ENCODE assay signal across 12 mouse cellular contexts in the genomic region with DNA sequence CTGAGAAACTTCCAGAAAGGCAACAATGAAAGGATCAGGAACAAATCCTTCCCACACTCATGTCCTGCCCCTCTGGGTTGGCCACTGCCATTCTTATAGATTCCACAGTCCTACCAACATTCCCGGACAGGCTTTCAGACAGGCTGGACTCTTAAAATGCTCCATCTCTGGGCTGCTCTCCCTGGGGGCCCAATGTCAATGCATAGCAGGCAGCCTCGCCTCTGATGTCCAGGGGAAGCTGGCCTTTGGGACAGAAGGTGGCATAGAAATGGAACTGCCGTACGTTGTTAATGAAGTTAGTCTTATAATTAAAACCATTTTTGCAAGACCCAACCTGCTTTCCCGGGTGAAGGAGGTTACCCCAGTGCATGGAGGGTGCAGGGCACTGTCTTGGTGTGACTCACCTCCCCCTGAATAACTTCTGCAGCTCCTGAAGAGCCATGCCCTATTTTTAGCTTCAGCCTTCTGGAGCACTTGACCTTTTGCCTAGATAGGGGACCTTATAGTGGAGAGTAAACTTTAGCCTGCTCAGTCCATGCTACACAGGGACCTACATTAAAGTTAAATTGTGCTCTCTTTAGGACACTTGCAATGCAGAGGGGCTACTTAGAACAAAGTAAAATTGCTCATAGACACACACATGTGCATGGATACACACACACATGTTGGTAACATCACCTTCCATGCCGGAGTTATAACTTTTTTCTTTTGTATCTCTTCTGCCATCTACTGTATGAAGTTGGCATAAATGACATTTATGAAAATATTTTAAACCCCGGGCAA. TPM values are rescaled to one million over a fixed set of nuclear protein-coding genes. Genes with fewer than 3 reads are reported as not detected.
DNase-seq lines count a peak whose midpoint lies in the region; ATAC-seq and TF ChIP-seq lines count a peak whose summit lies in the region.
"Had no signal": no experiment of that assay in that cellular context is flagged by ENCODE, and none has a peak within 500 bp of the region (broad histone marks: within the 10 kb centered on the region; RNA-seq: fewer than 3 reads in every experiment).

No protein-coding gene starts in this region.

- no peaks in the 10 kb centered on the region for H3K27me3 ChIP-seq in hindbrain, postnatal 0 days (ENCODE audit: insufficient read depth, low read length)
- peaks cover 46% of the 10 kb centered on the region for H3K27me3 ChIP-seq in hindbrain, embryonic 10.5 days (ENCODE audit: insufficient read depth, poor library complexity, severe bottlenecking)
- peaks cover 0 to 4% of the 10 kb centered on the region in 2 experiments; a peak in 1 of 4 replicates for H3K27me3 ChIP-seq in MEL (ENCODE audit: control insufficient read depth in 1 of 2, insufficient read depth in 2 of 2, low read length in 2 of 2)
- H3K27me3 ChIP-seq in heart, embryonic 13.5 days (replicated peaks) = 0 out of 2 replicates have a peak, but pooled peaks cover 2% of the 10 kb centered on the region

- H3K4me3 ChIP-seq in hindbrain, postnatal 0 days (ENCODE audit: low read length) = no peak overlapping the region
- H3K4me3 ChIP-seq in hindbrain, embryonic 10.5 days = no peak overlapping the region
- H3K4me3 ChIP-seq in MEL (ENCODE audit: control insufficient read depth in 1 of 2, insufficient read depth in 1 of 2, low read depth in 2 of 2, low read length in 2 of 2) = no peak overlapping the region
- H3K4me3 ChIP-seq in heart, embryonic 13.5 days = peak overlapping the region; percentile 11; the same call in 1 of the 2 replicates

- no peaks in the 10 kb centered on the region for H3K9me3 ChIP-seq in hindbrain, postnatal 0 days (ENCODE audit: low read length)
- no peaks in the 10 kb centered on the region for H3K9me3 ChIP-seq in hindbrain, embryonic 10.5 days
- H3K9me3 ChIP-seq in MEL (replicated peaks; ENCODE audit: insufficient read depth, low read length) = no peaks in the 10 kb centered on the region
- no peaks in the 10 kb centered on the region for H3K9me3 ChIP-seq in heart, embryonic 13.5 days

- H3K36me3 ChIP-seq in hindbrain, postnatal 0 days (ENCODE audit: insufficient read depth, low read length) = no peaks in the 10 kb centered on the region
- no peaks in the 10 kb centered on the region for H3K36me3 ChIP-seq in hindbrain, embryonic 10.5 days
- no peaks in the 10 kb centered on the region; a peak in 1 of 4 replicates for H3K36me3 ChIP-seq in MEL (ENCODE audit: control insufficient read depth in 1 of 2, insufficient read depth in 2 of 2, low read length in 2 of 2)
- no peaks in the 10 kb centered on the region for H3K36me3 ChIP-seq in heart, embryonic 13.5 days

- no peak for TF ChIP-seq EP300 in MEL (IDR thresholded peaks at IDR 0.05; ENCODE audit: low read depth in 1 of 2, low read length in 2 of 2)

- H3K79me2 ChIP-seq in MEL (ENCODE audit: control insufficient read depth, insufficient read depth, low read length, poor library complexity) = no peaks in the 10 kb centered on the region

- peak; percentile 70 for TF ChIP-seq RAD21 in MEL (IDR thresholded peaks at IDR 0.05; ENCODE audit: low read depth, low read length)

- intact Hi-C loops in left cerebral cortex, postnatal 25 days (cut with DNase I) = loop anchor here (1.0 kb wide), 1 partner anchor 51 kb away; no protein-coding TSS in a partner anchor

- no peak overlapping the region for H3K4me2 ChIP-seq in hindbrain, postnatal 0 days (ENCODE audit: low read depth, low read length)
- H3K4me2 ChIP-seq in heart, embryonic 13.5 days = peak overlapping the region; percentile 46

- DNase-seq in hindbrain, postnatal 0 days (ENCODE audit: low spot score) = peak; percentile 41
- DNase-seq in hindbrain, embryonic 10.5 days (ENCODE audit: low spot score) = no peak
- DNase-seq in 416B (ENCODE audit: low read depth) (peak; percentile 74), MEL (ENCODE audit: low read depth, low spot score) (peak; percentile 49)
- no peak for DNase-seq in left cerebral cortex, postnatal 25 days (ENCODE audit: low spot score in 2 of 2)
- DNase-seq in urinary bladder, postnatal 25 days (ENCODE audit: low spot score) = no peak
- DNase-seq in cerebellum, adult 11-12 months = no peak
- DNase-seq: layer of hippocampus, adult 9-11 months; lung, postnatal 10 days; right cerebral cortex, postnatal 14 days; thymus, postnatal 36 days had no signal

- ATAC-seq in hindbrain, postnatal 0 days = peak; percentile 48
- no peak for ATAC-seq in heart, embryonic 13.5 days (ENCODE audit: extremely low read depth, insufficient number of reproducible peaks, low FRiP score, low TSS enrichment)

- no peaks in the 10 kb centered on the region for H3K4me1 ChIP-seq in hindbrain, postnatal 0 days (ENCODE audit: insufficient read depth, low read length)
- 0 out of 2 replicates have a peak, but pooled peaks cover 4% of the 10 kb centered on the region for H3K4me1 ChIP-seq in hindbrain, embryonic 10.5 days (replicated peaks)
- H3K4me1 ChIP-seq in MEL (ENCODE audit: control insufficient read depth in 1 of 2, insufficient read depth in 2 of 2, low read length in 2 of 2) = peaks cover 0 to 2% of the 10 kb centered on the region in 2 experiments; a peak in 1 of 4 replicates
- peaks cover 11% of the 10 kb centered on the region for H3K4me1 ChIP-seq in heart, embryonic 13.5 days

- no peak for TF ChIP-seq POLR2A in MEL (IDR thresholded peaks at IDR 0.05; ENCODE audit: control insufficient read depth in 1 of 2, insufficient read depth in 1 of 2, low read depth in 1 of 2, low read length in 2 of 2, poor library complexity in 1 of 2)

- WGBS in hindbrain, postnatal 0 days = 65% methylated on average over 7 of the region's 7 CpGs
- 69% methylated on average over 7 of the region's 7 CpGs for WGBS in hindbrain, embryonic 10.5 days
- 31% methylated on average over 7 of the region's 7 CpGs for WGBS in heart, embryonic 13.5 days

- H3K27ac ChIP-seq in hindbrain, postnatal 0 days = no peak overlapping the region
- no peak overlapping the region for H3K27ac ChIP-seq in hindbrain, embryonic 10.5 days
- H3K27ac ChIP-seq in MEL (ENCODE audit: control insufficient read depth, low read depth, low read length) = no peak overlapping the region
- H3K27ac ChIP-seq in heart, embryonic 13.5 days (replicated peaks) = peak overlapping the region; percentile 84

- no peak overlapping the region for H3K9ac ChIP-seq in hindbrain, postnatal 0 days (replicated peaks; ENCODE audit: low read length)
- no peak overlapping the region for H3K9ac ChIP-seq in MEL (ENCODE audit: control insufficient read depth, low read depth, low read length, poor library complexity, severe bottlenecking)
- H3K9ac ChIP-seq in heart, embryonic 13.5 days = no peak overlapping the region

- TF ChIP-seq CTCF in hindbrain, postnatal 0 days (IDR thresholded peaks at IDR 0.05; ENCODE audit: low read depth) = peak; percentile 53
- peak in 2 of 3 experiments; percentile 26 to 61; a peak in 2 of 6 replicates for TF ChIP-seq CTCF in MEL (IDR thresholded peaks at IDR 0.05 in 2 of 3, conservative IDR thresholded peaks at IDR 0.05 in 1 of 3; ENCODE audit: control insufficient read depth in 1 of 3, insufficient read depth in 1 of 3, low read depth in 2 of 3, low read length in 3 of 3, poor library complexity in 1 of 3, severe bottlenecking in 1 of 3)

TF ChIP-seq in MEL, 35 proteins besides CTCF, POLR2A, EP300 and RAD21 (continues in another document):
- TF ChIP-seq MEF2A (IDR thresholded peaks at IDR 0.05; ENCODE audit: extremely low read depth, insufficient replicate concordance, low read depth, low read length, poor library complexity, severe bottlenecking) (no peak), ZC3H11A (IDR thresholded peaks at IDR 0.05; ENCODE audit: low read depth, low read length) (peak; percentile 50; the same call in 1 of the 2 replicates), HCFC1 (IDR thresholded peaks at IDR 0.05; ENCODE audit: low read depth, low read length) (no peak), MAFK (IDR thresholded peaks at IDR 0.05; ENCODE audit: borderline replicate concordance, low read depth, low read length) (no peak), E2F4 (IDR thresholded peaks at IDR 0.05; ENCODE audit: borderline replicate concordance, low read depth, low read length) (no peak), SMC3 (IDR thresholded peaks at IDR 0.05; ENCODE audit: low read depth, low read length) (peak; percentile 71), UBTF (IDR thresholded peaks at IDR 0.05; ENCODE audit: borderline replicate concordance, insufficient read depth, low read depth, low read length) (no peak), USF2 (IDR thresholded peaks at IDR 0.05; ENCODE audit: borderline replicate concordance in 1 of 2, insufficient read depth in 1 of 2, low read depth in 1 of 2, low read length in 2 of 2) (no peak), GATA1 (IDR thresholded peaks at IDR 0.05; ENCODE audit: low read depth, low read length) (no peak), POLR2AphosphoS5 (IDR thresholded peaks at IDR 0.05; ENCODE audit: borderline replicate concordance, low read depth, low read length) (no peak), KAT2A (conservative IDR thresholded peaks at IDR 0.05; ENCODE audit: low read depth, low read length) (no peak), NELFE (IDR thresholded peaks at IDR 0.05; ENCODE audit: low read depth, low read length) (no peak), MAZ (IDR thresholded peaks at IDR 0.05; ENCODE audit: low read depth, low read length) (no peak), CHD2 (IDR thresholded peaks at IDR 0.05; ENCODE audit: low read length) (no peak), MXI1 (IDR thresholded peaks at IDR 0.05; ENCODE audit: low read depth, low read length) (0 out of 2 replicates have a peak, but pooled peaks have one; percentile 31)

RNA-seq across cellular contexts. Expression of a gene that starts 25.5 kb away (rescaled TPM):
- 1,071 and 1,180 TPM in 2 replicates for total RNA-seq in hindbrain, postnatal 0 days (2014; rRNA removed)
- 1,213 and 1,215 TPM in 2 replicates for polyA plus RNA-seq in hindbrain, postnatal 0 days (2015; fragmentation: Nextera tagmentation; extraction: Ambion mirVana)
- polyA plus RNA-seq in hindbrain, embryonic 10.5 days (2016; fragmentation: Nextera tagmentation; extraction: Ambion mirVana) = 504 and 541 TPM in 2 replicates
- total RNA-seq in MEL (2012; rRNA removed) = 311 and 342 TPM in 2 replicates
- polyA plus RNA-seq in MEL (2012; ENCODE audit: insufficient read depth in 1 of 2, insufficient read length in 2 of 2, low read depth in 1 of 2, low replicate concordance in 2 of 2, missing spikeins in 1 of 2) = 100 to 1,000 TPM; 188 to 471 TPM
- polyA plus RNA-seq in heart, embryonic 13.5 days (2015; fragmentation: Nextera tagmentation; extraction: Ambion mirVana) = 1,621 and 1,814 TPM in 2 replicates
- 100 to 1,000 TPM; 569 to 580 TPM for total RNA-seq in left cerebral cortex, postnatal 25 days (2021)

RNA-seq across cellular contexts. Expression of a gene that starts 57.8 kb away (rescaled TPM):
- total RNA-seq in hindbrain, postnatal 0 days (2014; rRNA removed) = 0.52 TPM in 1 of 2 replicates, not detected in the other
- polyA plus RNA-seq in hindbrain, postnatal 0 days (2015; fragmentation: Nextera tagmentation; extraction: Ambion mirVana) = 0.11 and 0.15 TPM in 2 replicates
- polyA plus RNA-seq in hindbrain, embryonic 10.5 days (2016; fragmentation: Nextera tagmentation; extraction: Ambion mirVana) = 0.27 and 0.41 TPM in 2 replicates
- total RNA-seq in MEL (2012; rRNA removed) = not detected in 2 replicates
- not detected for polyA plus RNA-seq in MEL (2012; ENCODE audit: insufficient read depth in 1 of 2, insufficient read length in 2 of 2, low read depth in 1 of 2, low replicate concordance in 2 of 2, missing spikeins in 1 of 2)
- not detected in 2 replicates for polyA plus RNA-seq in heart, embryonic 13.5 days (2015; fragmentation: Nextera tagmentation; extraction: Ambion mirVana)
- not detected for total RNA-seq in left cerebral cortex, postnatal 25 days (2021)

Comparison
In these comparisons a context has a peak if more than half of its experiments do, and no peak if none do; other contexts are left out.
1. DNase-seq: peak in hindbrain, postnatal 0 days (single experiment), 416B (single experiment) and MEL (single experiment); none in hindbrain, embryonic 10.5 days (single experiment), left cerebral cortex, postnatal 25 days (0 of 2), urinary bladder, postnatal 25 days (single experiment) and cerebellum, adult 11-12 months (single experiment).